Mouse (Mus musculus) midbrain, embryonic 12.5 days (tissue): ENCODE measurements at regions not wholly inside any gene's neighbourhood (a gene's known extent, or its start where the extent isn't known, plus 50 kb on each side); places are given as distances from the start of the nearest gene placed in this dataset.
"Not testable (repeated sequence)": the region's sequence is repeated elsewhere in the genome, so short reads cannot be mapped to it uniquely, and the experiment has no call there.

Source experiments
- ATAC-seq: fragments of 200-750 bp; cut with Nextera tagmentation; 2 replicates; pipeline ENCODE4 v1.8.0; 2017; ENCODE audit warnings: low read depth, moderate TSS enrichment, moderate library complexity; ENCODE audit not compliant: low FRiP score
- H3K27ac ChIP-seq: fragments of 300-500 bp; sonication (generic); replicated peaks from 2 replicates; pipeline ENCODE4 v1.5.1; 2016; ENCODE audit warnings: mild to moderate bottlenecking
- H3K27me3 ChIP-seq: fragments of 300-500 bp; sonication (generic); 2 replicates; pipeline ENCODE4 v1.6.1; 2016; ENCODE audit warnings: mild to moderate bottlenecking
- H3K36me3 ChIP-seq: fragments of 300-500 bp; sonication (generic); 2 replicates; pipeline ENCODE4 v1.6.1; 2016
- H3K4me1 ChIP-seq: fragments of 300-500 bp; sonication (generic); 2 replicates; pipeline ENCODE4 v1.6.1; 2016
- H3K4me2 ChIP-seq: fragments of 300-500 bp; sonication (generic); replicated peaks from 2 replicates; pipeline ENCODE4 v1.6.1; 2016; ENCODE audit warnings: mild to moderate bottlenecking, moderate library complexity
- H3K4me3 ChIP-seq: fragments of 300-500 bp; sonication (generic); 2 replicates; pipeline ENCODE4 v1.5.1; 2016; ENCODE audit warnings: mild to moderate bottlenecking
- H3K9ac ChIP-seq: fragments of 300-500 bp; sonication (generic); replicated peaks from 2 replicates; pipeline ENCODE4 v1.6.1; 2016; ENCODE audit warnings: mild to moderate bottlenecking, moderate library complexity
- H3K9me3 ChIP-seq: fragments of 300-500 bp; sonication (generic); 2 replicates; pipeline ENCODE4 v1.6.1; 2016; ENCODE audit warnings: mild to moderate bottlenecking
- WGBS: fragments of 180-500 bp; shearing (Covaris S2); methylation state at CpG from one replicate; pipeline ENCODE4 v1.1.7; 2016; 5-methylcytosine and 5-hydroxymethylcytosine counted together

- no peak for ATAC-seq
- H3K4me3 ChIP-seq: no peak overlapping the region
- H3K9ac ChIP-seq: no peak overlapping the region
- H3K27me3 ChIP-seq: no peaks in the 10 kb centered on the region
- 89% methylated on average over 5 of the region's 5 CpGs for WGBS
- peaks cover 1% of the 10 kb centered on the region; the same call in 1 of the 2 replicates for H3K4me1 ChIP-seq
- H3K4me2 ChIP-seq: no peak overlapping the region
- no peak overlapping the region for H3K27ac ChIP-seq
- H3K36me3 ChIP-seq: no peaks in the 10 kb centered on the region
- H3K9me3 ChIP-seq: no peaks in the 10 kb centered on the region
Observed at GRCm38 (mm10) chr3:84390769-84391168, 84.1 kb upstream of the Trim2 start.

- no peak for ATAC-seq
- Histone ChIP-seq H3K4me3 (no peak overlapping the region), H3K27me3 (no peaks in the 10 kb centered on the region), H3K27ac (no peak overlapping the region), H3K9me3 (no peaks in the 10 kb centered on the region), H3K9ac (no peak overlapping the region), H3K4me2 (no peak overlapping the region), H3K36me3 (no peaks in the 10 kb centered on the region), H3K4me1 (peaks cover 6% of the 10 kb centered on the region; the same call in 1 of the 2 replicates)
- 92% methylated on average over 6 of the region's 6 CpGs for WGBS
Observed at GRCm38 (mm10) chr3:84388486-84388885, 81.8 kb upstream of the Trim2 start.

GRCm38 (mm10) chr3:84385656-84386055 is 79.0 kb upstream of the Trim2 start:
- WGBS: 63% methylated on average over 5 of the region's 5 CpGs
- no peaks in the 10 kb centered on the region for H3K36me3 ChIP-seq
- no peaks in the 10 kb centered on the region for H3K27me3 ChIP-seq
- H3K4me1 ChIP-seq: peaks cover 6% of the 10 kb centered on the region; the same call in 1 of the 2 replicates
- no peak overlapping the region for H3K27ac ChIP-seq
- ATAC-seq: no peak; the same call in 1 of the 2 replicates
- H3K9me3 ChIP-seq: no peaks in the 10 kb centered on the region
- H3K4me2 ChIP-seq: no peak overlapping the region
- H3K9ac ChIP-seq: no peak overlapping the region
- H3K4me3 ChIP-seq: no peak overlapping the region

- ATAC-seq: no peak
- no peaks in the 10 kb centered on the region for H3K36me3 ChIP-seq
- peaks cover 6% of the 10 kb centered on the region; the same call in 1 of the 2 replicates for H3K4me1 ChIP-seq
- no peaks in the 10 kb centered on the region for H3K9me3 ChIP-seq
- no peak overlapping the region for H3K4me2 ChIP-seq
- 78% methylated on average over 3 of the region's 3 CpGs for WGBS
- H3K4me3 ChIP-seq: no peak overlapping the region
- no peak overlapping the region for H3K27ac ChIP-seq
- no peaks in the 10 kb centered on the region for H3K27me3 ChIP-seq
- no peak overlapping the region for H3K9ac ChIP-seq
Observed at GRCm38 (mm10) chr3:84383559-84383958, 76.9 kb upstream of the Trim2 start.

- not testable (repeated sequence) for H3K9ac ChIP-seq, ATAC-seq, H3K4me1 ChIP-seq, H3K27ac ChIP-seq, H3K4me2 ChIP-seq, H3K4me3 ChIP-seq, H3K27me3 ChIP-seq, H3K36me3 ChIP-seq, H3K9me3 ChIP-seq
Observed at GRCm38 (mm10) chr3:84383038-84383437, 76.4 kb upstream of the Trim2 start.

- H3K4me1 ChIP-seq: peaks cover 6% of the 10 kb centered on the region; the same call in 1 of the 2 replicates
- no peak overlapping the region for H3K4me2 ChIP-seq
- no peak overlapping the region for H3K4me3 ChIP-seq
- no peak overlapping the region for H3K9ac ChIP-seq
- no peak overlapping the region for H3K27ac ChIP-seq
- no peaks in the 10 kb centered on the region for H3K9me3 ChIP-seq
- no peaks in the 10 kb centered on the region for H3K36me3 ChIP-seq
- WGBS: 64% methylated on average over 4 of the region's 4 CpGs
- no peak for ATAC-seq
- H3K27me3 ChIP-seq: no peaks in the 10 kb centered on the region
Observed at GRCm38 (mm10) chr3:84382006-84382405, 75.3 kb upstream of the Trim2 start.

GRCm38 (mm10) chr3:84378987-84379556 is 72.4 kb upstream of the Trim2 start:
- 91% methylated on average over 4 of the region's 4 CpGs for WGBS
- no peak overlapping the region for H3K27ac ChIP-seq
- H3K4me3 ChIP-seq: no peak overlapping the region
- H3K9ac ChIP-seq: no peak overlapping the region
- H3K36me3 ChIP-seq: no peaks in the 10 kb centered on the region
- H3K4me1 ChIP-seq: peaks cover 6% of the 10 kb centered on the region
- no peaks in the 10 kb centered on the region for H3K9me3 ChIP-seq
- H3K27me3 ChIP-seq: no peaks in the 10 kb centered on the region
- no peak for ATAC-seq
- H3K4me2 ChIP-seq: no peak overlapping the region

- H3K4me1 ChIP-seq: peaks cover 16% of the 10 kb centered on the region
- H3K4me3 ChIP-seq: no peak overlapping the region
- ATAC-seq: peak; percentile 41; the same call in 1 of the 2 replicates
- H3K27ac ChIP-seq: no peak overlapping the region
- 22% methylated on average over 2 of the region's 2 CpGs for WGBS
- no peak overlapping the region for H3K4me2 ChIP-seq
- H3K9me3 ChIP-seq: no peaks in the 10 kb centered on the region
- no peaks in the 10 kb centered on the region for H3K27me3 ChIP-seq
- H3K9ac ChIP-seq: no peak overlapping the region
- H3K36me3 ChIP-seq: no peaks in the 10 kb centered on the region
Observed at GRCm38 (mm10) chr3:84376510-84376909, 69.8 kb upstream of the Trim2 start.

GRCm38 (mm10) chr3:84375832-84376231 is 69.2 kb upstream of the Trim2 start:
- Histone ChIP-seq H3K4me2 (no peak overlapping the region), H3K36me3 (no peaks in the 10 kb centered on the region), H3K9ac (no peak overlapping the region), H3K4me3 (no peak overlapping the region), H3K27ac (no peak overlapping the region), H3K9me3 (no peaks in the 10 kb centered on the region), H3K4me1 (peaks cover 16% of the 10 kb centered on the region), H3K27me3 (no peaks in the 10 kb centered on the region)
- ATAC-seq: no peak
- WGBS: 90% methylated on average over 4 of the region's 4 CpGs

- ATAC-seq: no peak
Observed at GRCm38 (mm10) chr3:84371842-84372241, 65.2 kb upstream of the Trim2 start.

GRCm38 (mm10) chr3:84367145-84367740 is 60.6 kb upstream of the Trim2 start:
- Histone ChIP-seq H3K4me3 (no peak overlapping the region), H3K9ac (no peak overlapping the region), H3K4me2 (no peak overlapping the region), H3K9me3 (no peaks in the 10 kb centered on the region), H3K27me3 (no peaks in the 10 kb centered on the region), H3K4me1 (no peaks in the 10 kb centered on the region), H3K27ac (no peak overlapping the region), H3K36me3 (no peaks in the 10 kb centered on the region)
- WGBS: 84% methylated on average over 6 of the region's 6 CpGs
- no peak for ATAC-seq

More at GRCm38 (mm10) chr3:84371842-84372241, 65.2 kb upstream of the Trim2 start:
- Histone ChIP-seq H3K4me3 (no peak overlapping the region), H3K4me2 (no peak overlapping the region), H3K9ac (no peak overlapping the region), H3K27me3 (no peaks in the 10 kb centered on the region), H3K4me1 (peaks cover 16% of the 10 kb centered on the region), H3K27ac (no peak overlapping the region), H3K36me3 (no peaks in the 10 kb centered on the region), H3K9me3 (no peaks in the 10 kb centered on the region)
- 98% methylated on average over 4 of the region's 4 CpGs for WGBS

- Histone ChIP-seq H3K4me2 (no peak overlapping the region), H3K36me3 (no peaks in the 10 kb centered on the region), H3K4me1 (peaks cover 7% of the 10 kb centered on the region; the same call in 1 of the 2 replicates), H3K9ac (no peak overlapping the region), H3K27me3 (peaks cover 4% of the 10 kb centered on the region; the same call in 1 of the 2 replicates), H3K27ac (no peak overlapping the region), H3K4me3 (no peak overlapping the region), H3K9me3 (no peaks in the 10 kb centered on the region)
- no peak for ATAC-seq
- 93% methylated on average over 2 of the region's 2 CpGs for WGBS
Observed at GRCm38 (mm10) chr3:84358672-84359071, 52.0 kb upstream of the Trim2 start.

- H3K36me3 ChIP-seq: no peaks in the 10 kb centered on the region
- no peak overlapping the region for H3K27ac ChIP-seq
- 94% methylated on average over 8 of the region's 8 CpGs for whole genome bisulfite sequencing
Observed at GRCm38 (mm10) chr3:84356690-84357014, 50.0 kb upstream of the Trim2 start.

More at GRCm38 (mm10) chr3:84356690-84357014, 50.0 kb upstream of the Trim2 start:
- Histone ChIP-seq H3K9me3 (no peaks in the 10 kb centered on the region), H3K4me2 (no peak overlapping the region), H3K4me3 (no peak overlapping the region), H3K4me1 (peaks cover 7% of the 10 kb centered on the region; the same call in 1 of the 2 replicates), H3K9ac (no peak overlapping the region), H3K27me3 (peaks cover 4% of the 10 kb centered on the region; the same call in 1 of the 2 replicates)
- no peak for ATAC-seq
